Mouse (Mus musculus): ENCODE measurements at regions not wholly inside any gene's neighbourhood (a gene's known extent, or its start where the extent isn't known, plus 50 kb on each side); places are given as distances from the start of the nearest gene placed in this dataset.

GRCm38 (mm10) chr12:16210111-16210510 lies 393.4 kb upstream of the Trib2 start:
- no peak for ATAC-seq (ENCODE audit: insufficient number of reproducible peaks, low FRiP score, low TSS enrichment)

- no peak for ATAC-seq (ENCODE audit: insufficient number of reproducible peaks, low FRiP score, low TSS enrichment)
These were observed 388.2 kb upstream of the Trib2 start for GRCm38 (mm10) chr12:16204941-16205340.

- ATAC-seq (ENCODE audit: insufficient number of reproducible peaks, low FRiP score, low TSS enrichment) = no peak
These were observed 380.2 kb upstream of the Trib2 start for GRCm38 (mm10) chr12:16196917-16197316.

- no peak for ATAC-seq (ENCODE audit: insufficient number of reproducible peaks, low FRiP score, low TSS enrichment)
These were observed 375.2 kb upstream of the Trib2 start for GRCm38 (mm10) chr12:16191803-16192389.

- no peak for ATAC-seq (ENCODE audit: insufficient number of reproducible peaks, low FRiP score, low TSS enrichment)
These were observed 374.0 kb upstream of the Trib2 start for GRCm38 (mm10) chr12:16190706-16191105.

- no peak for ATAC-seq (ENCODE audit: insufficient number of reproducible peaks, low FRiP score, low TSS enrichment)
These were observed 372.7 kb upstream of the Trib2 start for GRCm38 (mm10) chr12:16189441-16189840.

- no peak for ATAC-seq (ENCODE audit: insufficient number of reproducible peaks, low FRiP score, low TSS enrichment)
These were observed 369.3 kb upstream of the Trib2 start for GRCm38 (mm10) chr12:16185976-16186515.

GRCm38 (mm10) chr12:16185431-16185923 lies 368.8 kb upstream of the Trib2 start:
- ATAC-seq (ENCODE audit: insufficient number of reproducible peaks, low FRiP score, low TSS enrichment) = no peak

GRCm38 (mm10) chr12:16183055-16183454 lies 366.3 kb upstream of the Trib2 start:
- ATAC-seq (ENCODE audit: insufficient number of reproducible peaks, low FRiP score, low TSS enrichment) = no peak

GRCm38 (mm10) chr12:16181599-16181998 lies 364.9 kb upstream of the Trib2 start:
- ATAC-seq (ENCODE audit: insufficient number of reproducible peaks, low FRiP score, low TSS enrichment) = no peak

- no peak for ATAC-seq (ENCODE audit: insufficient number of reproducible peaks, low FRiP score, low TSS enrichment)
These were observed 363.2 kb upstream of the Trib2 start for GRCm38 (mm10) chr12:16179897-16180296.

GRCm38 (mm10) chr12:16176326-16176725 lies 359.6 kb upstream of the Trib2 start:
- ATAC-seq (ENCODE audit: insufficient number of reproducible peaks, low FRiP score, low TSS enrichment) = no peak

GRCm38 (mm10) chr12:16172176-16172575 lies 355.5 kb upstream of the Trib2 start:
- ATAC-seq (ENCODE audit: insufficient number of reproducible peaks, low FRiP score, low TSS enrichment) = no peak

GRCm38 (mm10) chr12:16171636-16172035 lies 354.9 kb upstream of the Trib2 start:
- no peak for ATAC-seq (ENCODE audit: insufficient number of reproducible peaks, low FRiP score, low TSS enrichment)

- no peak for ATAC-seq (ENCODE audit: insufficient number of reproducible peaks, low FRiP score, low TSS enrichment)
These were observed 353.2 kb upstream of the Trib2 start for GRCm38 (mm10) chr12:16169781-16170535.

GRCm38 (mm10) chr12:16167793-16168343 lies 351.1 kb upstream of the Trib2 start:
- no peak for ATAC-seq (ENCODE audit: insufficient number of reproducible peaks, low FRiP score, low TSS enrichment)

- no peak for ATAC-seq (ENCODE audit: insufficient number of reproducible peaks, low FRiP score, low TSS enrichment)
These were observed 348.4 kb upstream of the Trib2 start for GRCm38 (mm10) chr12:16165126-16165525.

- no peak for ATAC-seq (ENCODE audit: insufficient number of reproducible peaks, low FRiP score, low TSS enrichment)
These were observed 345.2 kb upstream of the Trib2 start for GRCm38 (mm10) chr12:16161947-16162346.

- ATAC-seq (ENCODE audit: insufficient number of reproducible peaks, low FRiP score, low TSS enrichment) = no peak
These were observed 341.2 kb upstream of the Trib2 start for GRCm38 (mm10) chr12:16157896-16158295.

GRCm38 (mm10) chr12:16155791-16156558 lies 339.3 kb upstream of the Trib2 start:
- ATAC-seq (ENCODE audit: insufficient number of reproducible peaks, low FRiP score, low TSS enrichment) = no peak

GRCm38 (mm10) chr12:16154256-16154655 lies 337.5 kb upstream of the Trib2 start:
- ATAC-seq (ENCODE audit: insufficient number of reproducible peaks, low FRiP score, low TSS enrichment) = no peak

Data from cerebellum, adult (tissue).